10 mouse cellular contexts compared by ENCODE assay signal in genomic region chr7:73553160-73553559, GRCm38 (mm10). TPM values are rescaled to one million over a fixed set of nuclear protein-coding genes. Genes with fewer than 3 reads are reported as not detected.
DNase-seq lines count a peak whose midpoint lies in the region; ATAC-seq lines count a peak whose summit lies in the region.
"Had no signal": no experiment of that assay in that cellular context is flagged by ENCODE, and none has a peak within 500 bp of the region (broad histone marks: within the 10 kb centered on the region; RNA-seq: fewer than 3 reads in every experiment).

No protein-coding gene starts in this region.

- H3K9ac ChIP-seq in heart, embryonic 15.5 days: no peak overlapping the region
- no peak overlapping the region for H3K9ac ChIP-seq in heart, embryonic 11.5 days (ENCODE audit: low read depth, low read length)
- no peak overlapping the region for H3K9ac ChIP-seq in neural tube, embryonic 12.5 days
- no peak overlapping the region for H3K9ac ChIP-seq in stomach, embryonic 14.5 days (replicated peaks; ENCODE audit: low read depth, low read length)
- H3K9ac ChIP-seq: liver, embryonic 14.5 days had no signal

- no peak overlapping the region for H3K4me3 ChIP-seq in heart, embryonic 15.5 days
- H3K4me3 ChIP-seq in heart, embryonic 11.5 days (ENCODE audit: low read depth, low read length): no peak overlapping the region
- no peak overlapping the region for H3K4me3 ChIP-seq in neural tube, embryonic 12.5 days
- H3K4me3 ChIP-seq in stomach, embryonic 14.5 days (ENCODE audit: low read depth, low read length): 0 out of 2 replicates have a peak overlapping the region, but pooled peaks have one; percentile 7

- peaks cover 20% of the 10 kb centered on the region for H3K36me3 ChIP-seq in heart, embryonic 15.5 days
- peaks cover 10% of the 10 kb centered on the region for H3K36me3 ChIP-seq in heart, embryonic 11.5 days (ENCODE audit: control insufficient read depth, insufficient read depth, low read length)
- peaks cover 19% of the 10 kb centered on the region for H3K36me3 ChIP-seq in neural tube, embryonic 12.5 days
- H3K36me3 ChIP-seq in stomach, embryonic 14.5 days (ENCODE audit: control insufficient read depth, insufficient read depth, low read length): peaks cover 26% of the 10 kb centered on the region

- H3K4me1 ChIP-seq in heart, embryonic 15.5 days (replicated peaks): peaks cover 17% of the 10 kb centered on the region
- H3K4me1 ChIP-seq in heart, embryonic 11.5 days (ENCODE audit: control insufficient read depth, insufficient read depth, low read length): no peaks in the 10 kb centered on the region; the same call in 1 of the 2 replicates
- 0 out of 2 replicates have a peak, but pooled peaks cover 6% of the 10 kb centered on the region for H3K4me1 ChIP-seq in neural tube, embryonic 12.5 days
- H3K4me1 ChIP-seq in stomach, embryonic 14.5 days (ENCODE audit: control insufficient read depth, insufficient read depth, low read length): peaks cover 9% of the 10 kb centered on the region; the same call in 1 of the 2 replicates

- H3K4me2 ChIP-seq in heart, embryonic 15.5 days: peak overlapping the region; percentile 45
- no peak overlapping the region for H3K4me2 ChIP-seq in heart, embryonic 11.5 days
- peak overlapping the region; percentile 34; the same call in 1 of the 2 replicates for H3K4me2 ChIP-seq in neural tube, embryonic 12.5 days (replicated peaks)
- H3K4me2 ChIP-seq in stomach, embryonic 14.5 days (replicated peaks; ENCODE audit: low read depth, low read length): peak overlapping the region; percentile 25; the same call in 1 of the 2 replicates

- WGBS in heart, embryonic 15.5 days: 39% methylated on average over 2 of the region's 2 CpGs
- 75% methylated on average over 2 of the region's 2 CpGs for WGBS in heart, embryonic 11.5 days (ENCODE audit: insufficient replicate concordance)
- WGBS in neural tube, embryonic 12.5 days: 80% methylated on average over 2 of the region's 2 CpGs
- WGBS in stomach, embryonic 14.5 days: 51% methylated on average over 2 of the region's 2 CpGs

- H3K9me3 ChIP-seq in heart, embryonic 15.5 days (replicated peaks): no peaks in the 10 kb centered on the region
- no peaks in the 10 kb centered on the region for H3K9me3 ChIP-seq in heart, embryonic 11.5 days (replicated peaks; ENCODE audit: control insufficient read depth, low read length)
- no peaks in the 10 kb centered on the region for H3K9me3 ChIP-seq in neural tube, embryonic 12.5 days
- H3K9me3 ChIP-seq in stomach, embryonic 14.5 days (ENCODE audit: control insufficient read depth, low read depth, low read length): no peaks in the 10 kb centered on the region

- H3K27ac ChIP-seq in heart, embryonic 15.5 days: no peak overlapping the region
- H3K27ac ChIP-seq in heart, embryonic 11.5 days (ENCODE audit: low read depth, low read length): no peak overlapping the region
- no peak overlapping the region for H3K27ac ChIP-seq in neural tube, embryonic 12.5 days
- no peak overlapping the region for H3K27ac ChIP-seq in stomach, embryonic 14.5 days (ENCODE audit: low read length)

- DNase-seq in neural tube, embryonic 10.5 days (ENCODE audit: extremely low spot score, low spot score): no peak
- peak; percentile 60 for DNase-seq in induced T-regulatory cell, adult 2 months (ENCODE audit: low read depth)
- no peak for DNase-seq in left cerebral cortex, adult 11 months (ENCODE audit: low spot score)
- DNase-seq: right cerebral cortex, postnatal 4 days had no signal

- H3K27me3 ChIP-seq in heart, embryonic 15.5 days: no peaks in the 10 kb centered on the region
- H3K27me3 ChIP-seq in heart, embryonic 11.5 days (ENCODE audit: control insufficient read depth, insufficient read depth, low read length): no peaks in the 10 kb centered on the region
- no peaks in the 10 kb centered on the region for H3K27me3 ChIP-seq in neural tube, embryonic 12.5 days (replicated peaks)
- H3K27me3 ChIP-seq in stomach, embryonic 14.5 days (ENCODE audit: control insufficient read depth, insufficient read depth, low read length): no peaks in the 10 kb centered on the region

- no peak for ATAC-seq in heart, embryonic 15.5 days (replicated peaks; ENCODE audit: insufficient number of reproducible peaks, insufficient read depth, low FRiP score, low read depth)
- ATAC-seq in heart, embryonic 11.5 days (replicated peaks; ENCODE audit: insufficient number of reproducible peaks, low FRiP score, low TSS enrichment): no peak
- no peak for ATAC-seq in neural tube, embryonic 12.5 days (ENCODE audit: low FRiP score, low read depth)
- ATAC-seq in stomach, embryonic 14.5 days (ENCODE audit: insufficient number of reproducible peaks, insufficient read depth, low FRiP score, low read depth): no peak
- no peak for ATAC-seq in activated CD4-positive, CD25-positive, alpha-beta regulatory T cell, adult 4 months

RNA-seq across cellular contexts. Expression of gene Chd2, which starts 11.5 kb away (rescaled TPM):
- polyA plus RNA-seq in heart, embryonic 15.5 days (2015; fragmentation: Nextera tagmentation; extraction: Ambion mirVana): 41.2 and 42.9 TPM in 2 replicates
- polyA plus RNA-seq in heart, embryonic 11.5 days (2014; fragmentation: Nextera tagmentation; extraction: Ambion mirVana): 43.6 and 45.6 TPM in 2 replicates
- polyA plus RNA-seq in neural tube, embryonic 12.5 days (2016; fragmentation: Nextera tagmentation; extraction: Ambion mirVana): 41.5 and 59.7 TPM in 2 replicates
- polyA plus RNA-seq in stomach, embryonic 14.5 days (2014; fragmentation: Nextera tagmentation; extraction: Ambion mirVana): 71.0 and 77.2 TPM in 2 replicates
- 100 to 1,000 TPM; 136 to 151 TPM for polyA plus RNA-seq in activated CD4-positive, CD25-positive, alpha-beta regulatory T cell, adult 4 months (2017; shearing (Covaris generic))
